Mouse (Mus musculus) heart, embryonic 11.5 days (tissue): ENCODE measurements around the gene Hist2h2aa2. TPM values are rescaled to one million over a fixed set of nuclear protein-coding genes. Genes with fewer than 3 reads are reported as not detected.
"Not testable (repeated sequence)": the region's sequence is repeated elsewhere in the genome, so short reads cannot be mapped to it uniquely, and the experiment has no call there.

Experiments
- ATAC-seq: fragments of 200-750 bp; cut with Nextera tagmentation; replicated peaks from 2 replicates; pipeline ENCODE4 v1.8.0; 2017; ENCODE audit warnings: moderate library complexity; ENCODE audit not compliant: insufficient number of reproducible peaks, low FRiP score, low TSS enrichment
- H3K27ac ChIP-seq: fragments of 300-500 bp; sonication (generic); 2 replicates; pipeline ENCODE4 v1.5.1; 2014; ENCODE audit warnings: mild to moderate bottlenecking, low read depth, low read length
- H3K27me3 ChIP-seq: fragments of 300-500 bp; sonication (generic); 2 replicates; pipeline ENCODE4 v1.6.1; 2014; ENCODE audit warnings: mild to moderate bottlenecking, low read length, mixed read lengths; ENCODE audit not compliant: control insufficient read depth, insufficient read depth
- H3K36me3 ChIP-seq: fragments of 300-500 bp; sonication (generic); 2 replicates; pipeline ENCODE4 v1.6.1; 2014; ENCODE audit warnings: mild to moderate bottlenecking, low read length, moderate library complexity, mixed read lengths; ENCODE audit not compliant: control insufficient read depth, insufficient read depth
- H3K4me1 ChIP-seq: fragments of 300-500 bp; sonication (generic); 2 replicates; pipeline ENCODE4 v1.6.1; 2014; ENCODE audit warnings: low read length; ENCODE audit not compliant: control insufficient read depth, insufficient read depth
- H3K4me2 ChIP-seq: fragments of 300-500 bp; sonication (generic); 2 replicates; pipeline ENCODE4 v1.6.1; 2014; ENCODE audit warnings: mild to moderate bottlenecking, moderate library complexity
- H3K4me3 ChIP-seq: fragments of 300-500 bp; sonication (generic); 2 replicates; pipeline ENCODE4 v1.5.1; 2014; ENCODE audit warnings: low read depth, low read length
- H3K9ac ChIP-seq: fragments of 300-500 bp; sonication (generic); 2 replicates; pipeline ENCODE4 v1.6.1; 2014; ENCODE audit warnings: mild to moderate bottlenecking, low read depth, low read length, moderate library complexity
- H3K9me3 ChIP-seq: fragments of 300-500 bp; sonication (generic); replicated peaks from 2 replicates; pipeline ENCODE4 v1.6.1; 2016; ENCODE audit warnings: low read length; ENCODE audit not compliant: control insufficient read depth
- WGBS: fragments of 180-500 bp; shearing (Covaris S2); extraction: QIAGEN DNeasy Blood & Tissue Kit; methylation state at CpG from one replicate; pipeline ENCODE4 v1.1.7; 2014; ENCODE audit not compliant: insufficient replicate concordance; 5-methylcytosine and 5-hydroxymethylcytosine counted together
- polyA plus RNA-seq: library from polyadenylated mRNA; unstranded; fragments of >200 nt; fragmentation: Nextera tagmentation; extraction: Ambion mirVana; gene quantifications from 2 replicates; pipeline ENCODE4 v1.2.1, GENCODE M21; 2014

Gene Hist2h2aa2
- polyA plus RNA-seq, 1 experiment from 2014 or later = 27.4 TPM

DNA sequence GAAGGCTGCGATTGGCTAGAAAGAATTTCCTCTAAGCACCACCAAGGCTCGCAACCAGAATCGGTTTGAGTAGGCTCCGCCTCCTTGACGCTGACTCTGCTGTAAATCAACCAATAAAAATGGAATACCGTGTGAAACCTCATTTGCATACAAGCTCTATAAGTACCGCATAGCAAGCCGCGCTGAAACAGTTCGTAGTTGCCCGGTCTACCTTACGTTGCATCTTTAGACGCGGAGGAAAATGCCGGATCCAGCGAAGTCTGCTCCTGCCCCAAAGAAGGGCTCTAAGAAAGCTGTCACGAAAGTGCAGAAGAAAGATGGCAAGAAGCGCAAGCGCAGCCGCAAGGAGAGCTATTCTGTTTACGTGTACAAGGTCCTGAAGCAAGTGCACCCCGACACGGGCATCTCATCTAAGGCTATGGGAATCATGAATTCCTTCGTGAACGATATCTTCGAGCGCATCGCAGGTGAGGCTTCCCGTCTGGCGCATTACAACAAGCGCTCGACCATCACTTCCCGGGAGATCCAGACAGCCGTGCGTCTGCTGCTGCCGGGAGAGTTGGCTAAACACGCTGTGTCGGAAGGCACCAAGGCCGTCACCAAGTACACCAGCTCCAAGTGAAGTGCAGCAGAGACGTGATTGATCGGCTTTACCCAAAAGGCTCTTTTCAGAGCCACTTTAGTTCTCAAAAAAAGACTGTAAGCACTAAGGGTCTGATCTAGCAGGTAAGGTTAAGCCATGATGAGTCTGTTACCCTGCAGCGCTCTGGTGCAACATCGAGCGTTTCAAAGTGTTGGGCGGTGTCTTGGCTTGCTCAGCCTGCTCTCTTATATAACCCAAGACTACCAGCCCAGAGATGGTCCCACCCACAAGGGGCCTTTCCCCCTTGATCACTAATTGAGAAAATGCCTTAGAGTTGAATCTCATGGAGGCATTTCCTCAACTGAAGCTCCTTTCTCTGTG, 29.7 kb upstream of the Hist2h2aa2 start, which contains the start of gene Hist2h2bb:
TSS of gene Hist2h2bb (plus strand) at position 242 of the 964 bp plus-strand sequence.
- no peaks in the 10 kb centered on the region for H3K27me3 ChIP-seq
- under 1% methylated on average over 45 of the region's 45 CpGs for WGBS
- H3K9me3 ChIP-seq = no peaks in the 10 kb centered on the region
- no peaks in the 10 kb centered on the region for H3K4me1 ChIP-seq
- H3K4me2 ChIP-seq = peak within 1 kb of the TSS; percentile 77
- H3K9ac ChIP-seq = peak within 1 kb of the TSS; percentile 79
- H3K27ac ChIP-seq = peak within 1 kb of the TSS; percentile 97
- ATAC-seq = peak; percentile 95
- H3K4me3 ChIP-seq = peak within 1 kb of the TSS; percentile 39
- H3K36me3 ChIP-seq = no peaks in the 10 kb centered on the region

DNA sequence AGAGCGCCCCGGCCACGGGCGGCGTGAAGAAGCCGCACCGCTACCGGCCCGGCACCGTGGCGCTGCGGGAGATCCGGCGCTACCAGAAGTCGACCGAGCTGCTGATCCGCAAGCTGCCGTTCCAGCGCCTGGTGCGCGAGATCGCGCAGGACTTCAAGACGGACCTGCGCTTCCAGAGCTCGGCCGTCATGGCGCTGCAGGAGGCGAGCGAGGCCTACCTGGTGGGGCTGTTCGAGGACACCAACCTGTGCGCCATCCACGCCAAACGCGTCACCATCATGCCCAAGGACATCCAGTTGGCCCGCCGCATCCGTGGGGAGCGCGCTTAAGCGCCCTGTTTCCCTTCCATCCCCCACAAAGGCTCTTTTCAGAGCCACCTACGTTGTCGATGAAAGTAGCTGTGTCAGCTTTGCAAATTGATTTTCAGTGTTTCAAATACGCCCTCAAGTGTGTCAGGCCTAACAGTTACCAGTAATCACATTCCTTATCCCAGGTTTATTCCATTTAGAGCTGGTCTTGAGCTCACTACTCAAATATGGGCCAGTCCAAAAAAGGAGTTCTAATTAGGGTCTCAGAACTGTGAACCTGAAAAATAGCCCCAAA, 28.8 kb upstream of the Hist2h2aa2 start:
- under 1% methylated on average over 9 of the region's 44 CpGs for WGBS
- H3K4me1 ChIP-seq, H3K27me3 ChIP-seq, H3K9me3 ChIP-seq, H3K36me3 ChIP-seq: not testable (repeated sequence)
- Histone ChIP-seq H3K4me3 (peak overlapping the region; percentile 39), H3K27ac (peak overlapping the region; percentile 97), H3K9ac (peak overlapping the region; percentile 79), H3K4me2 (peak overlapping the region; percentile 77)
- ATAC-seq = peak; percentile 13; the same call in 1 of the 2 replicates

DNA sequence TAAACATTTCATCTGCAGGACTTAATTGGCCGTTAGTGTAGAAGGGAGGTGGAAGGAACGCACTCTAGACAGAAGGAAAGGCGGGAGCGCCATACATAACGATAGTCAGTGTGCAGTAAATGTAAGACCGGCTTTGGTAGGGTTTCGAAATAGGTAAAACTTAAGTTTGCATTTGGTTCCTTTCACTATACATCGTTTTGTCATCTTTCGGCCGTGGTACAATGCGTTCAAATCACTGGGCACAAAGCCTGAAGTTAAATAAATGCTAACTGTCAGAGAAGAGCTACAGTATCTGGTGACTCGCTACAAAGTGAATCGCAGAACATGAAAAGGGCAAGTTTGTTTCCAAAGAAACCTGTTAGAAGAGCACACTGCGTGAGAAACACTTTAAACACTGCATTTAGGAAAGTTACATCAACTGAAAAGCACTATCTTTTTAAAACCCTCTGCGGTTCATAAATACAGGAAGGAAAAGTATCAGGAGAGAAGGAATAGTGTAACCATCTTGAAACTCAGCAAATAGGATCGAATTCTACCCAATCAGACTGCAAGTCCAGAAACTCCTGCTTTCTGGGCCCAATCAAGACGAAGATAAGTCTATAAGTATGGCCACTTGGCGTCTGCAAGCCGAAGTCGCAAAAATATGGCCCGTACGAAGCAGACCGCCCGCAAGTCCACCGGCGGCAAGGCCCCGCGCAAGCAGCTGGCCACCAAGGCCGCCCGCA, 28.1 kb upstream of the Hist2h2aa2 start, which contains the start of gene Hist2h3b:
TSS of gene Hist2h3b (plus strand) at position 604 of the 725 bp plus-strand sequence.
- peak; percentile 52 for ATAC-seq
- peak within 1 kb of the TSS; percentile 77 for H3K4me2 ChIP-seq
- peak within 1 kb of the TSS; percentile 97 for H3K27ac ChIP-seq
- H3K9ac ChIP-seq = peak within 1 kb of the TSS; percentile 79
- WGBS = 27% methylated on average over 28 of the region's 30 CpGs
- H3K36me3 ChIP-seq = no peaks in the 10 kb centered on the region
- no peaks in the 10 kb centered on the region for H3K9me3 ChIP-seq
- no peaks in the 10 kb centered on the region; the same call in 1 of the 2 replicates for H3K4me1 ChIP-seq
- no peaks in the 10 kb centered on the region for H3K27me3 ChIP-seq
- peak within 1 kb of the TSS; percentile 39 for H3K4me3 ChIP-seq

- no peaks in the 10 kb centered on the region for H3K9me3 ChIP-seq
- 80% methylated on average over 4 of the region's 4 CpGs for WGBS
Measured at GRCm38 (mm10) chr3:96267541-96267940, 27.5 kb upstream of the Hist2h2aa2 start.

GRCm38 (mm10) chr3:96266132-96266710, 26.1 kb upstream of the Hist2h2aa2 start:
- no peak overlapping the region for H3K4me3 ChIP-seq
- H3K4me1 ChIP-seq = peaks cover 5% of the 10 kb centered on the region
- H3K36me3 ChIP-seq = no peaks in the 10 kb centered on the region
- WGBS = 60% methylated on average over 8 of the region's 8 CpGs
- no peaks in the 10 kb centered on the region for H3K9me3 ChIP-seq
- no peak for ATAC-seq
- H3K4me2 ChIP-seq = no peak overlapping the region
- no peak overlapping the region for H3K9ac ChIP-seq
- no peak overlapping the region for H3K27ac ChIP-seq
- no peaks in the 10 kb centered on the region for H3K27me3 ChIP-seq

More at GRCm38 (mm10) chr3:96267541-96267940, 27.5 kb upstream of the Hist2h2aa2 start:
- Histone ChIP-seq H3K36me3 (no peaks in the 10 kb centered on the region), H3K27me3 (no peaks in the 10 kb centered on the region), H3K9ac (no peak overlapping the region), H3K27ac (peak overlapping the region; percentile 82), H3K4me3 (no peak overlapping the region), H3K4me1 (no peaks in the 10 kb centered on the region; the same call in 1 of the 2 replicates), H3K4me2 (peak overlapping the region; percentile 61)
- ATAC-seq = no peak

GRCm38 (mm10) chr3:96264404-96264949, 24.4 kb upstream of the Hist2h2aa2 start:
- Histone ChIP-seq H3K27me3 (no peaks in the 10 kb centered on the region), H3K4me1 (peaks cover 5% of the 10 kb centered on the region), H3K27ac (peak overlapping the region; percentile 98; the same call in 1 of the 2 replicates), H3K4me2 (peak overlapping the region; percentile 87; the same call in 1 of the 2 replicates), H3K9ac (peak overlapping the region; percentile 88), H3K4me3 (no peak overlapping the region), H3K9me3 (no peaks in the 10 kb centered on the region), H3K36me3 (no peaks in the 10 kb centered on the region)
- WGBS = 76% methylated on average over 7 of the region's 7 CpGs
- ATAC-seq = no peak

DNA sequence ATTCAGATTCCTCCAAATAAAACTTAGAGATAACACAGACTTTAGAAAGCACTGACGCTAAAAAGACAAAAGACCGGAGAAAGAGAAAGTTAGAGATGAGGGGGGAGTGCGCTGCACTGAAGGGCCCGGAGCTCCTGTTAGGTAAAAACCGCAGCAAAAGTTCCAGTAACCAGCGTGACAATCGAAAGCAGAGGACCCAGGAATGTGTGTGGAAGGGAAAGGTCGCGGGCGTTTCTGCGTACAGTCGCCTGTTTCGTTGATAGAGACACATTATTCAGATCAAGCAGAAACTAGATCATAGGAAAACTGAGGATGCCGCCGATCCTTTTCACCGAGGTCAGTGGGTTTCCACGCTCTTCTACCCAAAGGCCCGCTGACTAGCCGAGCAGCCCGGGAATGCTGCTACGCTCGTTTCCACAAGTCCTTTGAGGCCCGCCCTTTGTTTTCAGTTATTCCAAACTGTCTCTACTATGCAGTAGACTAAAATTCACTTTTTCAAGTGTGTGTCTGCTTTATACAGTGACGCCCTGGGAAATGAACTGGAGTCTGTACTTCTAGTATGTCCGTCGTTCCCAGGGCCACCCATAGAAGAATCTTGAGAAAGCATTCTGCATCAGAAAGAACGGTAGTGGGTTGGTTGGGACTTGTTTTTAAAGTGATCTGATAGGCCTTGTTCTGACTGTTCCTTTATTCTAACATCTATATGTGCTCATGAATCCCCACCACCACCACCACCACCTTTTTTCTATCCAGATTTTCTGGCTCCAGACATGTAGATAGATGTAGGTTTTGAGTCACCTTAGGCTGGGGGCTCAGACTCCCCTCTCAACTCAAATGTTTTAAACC, 23.7 kb upstream of the Hist2h2aa2 start:
- peak overlapping the region; percentile 98 for H3K27ac ChIP-seq
- ATAC-seq = no peak
- no peaks in the 10 kb centered on the region for H3K9me3 ChIP-seq
- peak overlapping the region; percentile 87 for H3K4me2 ChIP-seq
- peak overlapping the region; percentile 88 for H3K9ac ChIP-seq
- peaks cover 5% of the 10 kb centered on the region for H3K4me1 ChIP-seq
- 12% methylated on average over 27 of the region's 27 CpGs for WGBS
- no peaks in the 10 kb centered on the region for H3K27me3 ChIP-seq
- no peaks in the 10 kb centered on the region for H3K36me3 ChIP-seq
- peak overlapping the region; percentile 57 for H3K4me3 ChIP-seq
